Mouse (Mus musculus) G1E-ER4 (cell line): ENCODE data around the gene Synj2. TPM values are rescaled to one million over a fixed set of nuclear protein-coding genes. Genes with fewer than 3 reads are reported as not detected.

Experiments
- GATA1 ChIP-seq: IDR thresholded peaks from one replicate; pipeline ENCODE4 v1.8.0; 2012; ENCODE audit warnings: low read length, inconsistent platforms
- polyA plus RNA-seq: library from polyadenylated mRNA; stranded (reverse); fragments of >175 nt; gene quantifications from 2 replicates; pipeline ENCODE4 v1.2.3, GENCODE M21; 2012

The Synj2 gene
- polyA plus RNA-seq: not detected in 2 replicates

DNA sequence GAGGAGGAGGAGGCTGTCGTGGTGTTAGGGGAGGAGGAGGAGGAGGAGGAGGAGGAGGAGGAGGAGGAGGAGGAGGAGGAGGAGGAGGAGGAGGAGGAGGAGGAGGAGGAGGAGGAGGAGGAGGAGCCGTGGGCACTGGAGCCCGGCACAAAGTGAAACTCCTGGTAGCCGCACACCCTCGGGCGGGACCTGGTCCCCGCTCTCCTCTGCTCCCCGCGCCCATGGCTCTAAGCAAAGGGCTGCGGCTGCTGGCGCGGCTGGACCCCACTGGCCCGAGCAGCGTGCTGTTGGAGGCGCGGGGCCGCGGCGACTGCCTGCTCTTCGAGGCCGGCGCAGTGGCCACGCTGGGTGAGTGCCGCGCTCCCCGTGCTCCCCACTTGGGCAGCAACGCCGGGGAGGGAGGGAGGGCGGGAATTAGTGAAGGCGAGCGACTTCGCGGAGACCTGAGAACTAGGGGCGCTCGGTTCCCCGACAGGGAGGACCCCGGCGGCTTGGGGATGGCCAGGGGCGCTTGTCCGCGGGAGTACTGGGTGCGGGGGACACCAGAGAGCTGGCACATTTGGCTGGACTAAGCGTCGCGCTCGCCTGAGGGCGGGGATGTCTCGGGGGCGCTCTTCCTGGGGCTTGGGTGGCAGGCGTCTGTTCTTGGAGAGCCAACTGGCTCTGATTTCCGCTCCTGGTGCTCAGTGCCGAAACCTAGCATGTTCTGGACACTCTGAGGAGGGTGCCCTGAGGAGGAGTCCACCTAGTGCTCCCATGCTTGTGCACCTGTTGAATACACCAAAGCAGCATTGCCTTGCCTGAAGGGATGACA lies at the start of gene Synj2:
Gene Synj2, plus strand, starts transcription at position 51 of the 814 bp plus-strand sequence.
- TF ChIP-seq GATA1: no peak

GRCm38 (mm10) chr17:5891933-5892683 lies 49.0 kb upstream of the Synj2 start:
- TF ChIP-seq GATA1: no peak

- TF ChIP-seq GATA1: no peak
These were observed 48.0 kb upstream of the Synj2 start for GRCm38 (mm10) chr17:5893092-5893491.

- no peak for TF ChIP-seq GATA1
These were observed 47.4 kb upstream of the Synj2 start for GRCm38 (mm10) chr17:5893574-5894148.

DNA sequence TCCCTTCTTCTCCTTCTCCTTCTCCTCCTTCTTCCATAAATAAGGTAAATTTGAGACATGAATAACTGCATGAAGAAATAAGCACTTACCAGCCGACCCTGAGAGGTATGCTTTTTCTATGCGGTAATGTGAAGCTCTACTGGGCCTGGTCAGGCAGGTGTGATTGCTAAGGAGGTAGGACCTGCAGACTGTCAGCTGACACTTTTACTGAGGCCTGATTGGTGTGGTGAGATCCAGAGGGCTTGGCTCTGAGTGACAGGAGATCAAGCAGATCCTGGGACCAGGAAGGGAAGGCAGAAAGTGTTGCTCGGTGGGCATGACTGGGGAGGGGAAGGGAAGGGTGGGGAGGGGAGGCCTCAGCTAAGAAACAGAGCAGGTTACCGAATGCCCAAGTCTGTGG lies 45.0 kb upstream of the Synj2 start:
- no peak for TF ChIP-seq GATA1

DNA sequence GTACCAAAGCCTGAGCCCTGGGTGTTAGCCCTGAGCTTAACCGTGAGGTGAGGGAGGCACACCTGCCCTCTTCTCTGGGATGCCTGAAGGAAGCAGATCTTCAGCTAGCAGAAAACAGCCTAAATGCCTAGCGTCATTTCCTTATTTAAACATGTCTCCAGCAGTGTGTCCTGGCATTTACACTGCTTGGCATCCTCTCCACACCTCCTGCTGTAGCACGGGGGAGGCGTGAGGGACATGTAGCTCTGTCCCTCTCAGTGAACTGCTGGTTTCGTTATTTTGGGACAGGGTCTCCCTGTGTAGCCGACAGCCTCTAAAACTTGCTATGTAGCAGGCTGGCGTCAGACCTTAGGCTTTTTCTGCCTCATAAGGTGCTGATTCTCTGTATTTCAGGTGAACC lies 44.5 kb upstream of the Synj2 start:
- no peak for TF ChIP-seq GATA1

GRCm38 (mm10) chr17:5897326-5898200 lies 43.5 kb upstream of the Synj2 start:
- no peak for TF ChIP-seq GATA1

GRCm38 (mm10) chr17:5899251-5899650 lies 41.8 kb upstream of the Synj2 start:
- TF ChIP-seq GATA1: no peak

GRCm38 (mm10) chr17:5901381-5901780 lies 39.7 kb upstream of the Synj2 start:
- no peak for TF ChIP-seq GATA1

DNA sequence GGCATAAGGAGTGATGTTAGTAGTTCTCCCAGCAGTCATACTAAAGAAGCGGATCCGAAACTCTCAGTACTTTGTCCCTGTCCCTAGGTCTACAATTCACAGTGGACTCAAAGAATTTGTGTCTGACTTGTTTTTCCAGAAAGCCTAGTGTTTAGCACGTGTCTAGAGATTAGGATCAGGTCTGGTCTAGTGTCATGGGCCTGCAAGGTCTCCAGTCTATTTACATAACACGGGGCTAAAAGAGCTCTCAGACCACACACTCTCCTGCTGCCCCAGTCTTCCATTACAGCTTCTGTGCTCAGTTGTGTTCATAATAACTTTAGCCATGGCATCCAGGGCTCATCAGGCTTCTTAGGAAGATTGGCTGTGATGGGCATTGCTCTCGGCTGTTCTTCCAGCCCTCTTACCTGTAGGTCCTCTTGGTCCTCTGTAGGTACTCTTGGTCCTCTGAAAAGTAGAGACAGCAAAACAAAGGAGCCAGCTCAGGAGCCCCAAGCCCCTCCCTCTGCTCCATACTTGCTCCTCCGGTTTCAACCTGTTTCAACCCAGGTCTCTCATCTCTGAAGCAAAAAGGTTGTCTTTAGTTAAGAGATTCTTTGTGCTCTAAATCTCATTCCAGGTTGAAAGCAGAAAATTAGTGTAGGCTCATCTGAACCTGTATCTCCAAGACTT lies 37.3 kb upstream of the Synj2 start:
- no peak for TF ChIP-seq GATA1

DNA sequence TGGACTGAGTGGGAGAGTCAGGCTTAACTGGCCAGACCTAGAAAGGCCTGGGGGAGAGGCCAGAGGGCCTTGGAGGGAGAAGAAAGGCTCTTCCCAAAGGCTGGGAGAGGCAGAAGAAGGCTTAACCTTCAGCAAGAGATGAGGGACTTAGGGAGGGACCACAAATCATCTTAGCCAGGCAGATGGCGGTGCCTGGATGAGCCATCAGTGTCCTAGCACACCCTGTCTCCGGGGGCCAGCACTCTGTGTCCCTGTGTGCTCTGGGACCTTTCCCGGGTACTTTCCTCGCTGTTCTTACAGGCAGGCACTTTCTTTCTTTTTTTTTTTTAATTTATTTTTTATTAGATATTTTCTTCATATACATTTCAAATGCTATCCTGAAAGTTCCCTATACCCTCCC lies 31.4 kb upstream of the Synj2 start:
- no peak for TF ChIP-seq GATA1

GRCm38 (mm10) chr17:5911591-5911990 lies 29.5 kb upstream of the Synj2 start:
- TF ChIP-seq GATA1: no peak

DNA sequence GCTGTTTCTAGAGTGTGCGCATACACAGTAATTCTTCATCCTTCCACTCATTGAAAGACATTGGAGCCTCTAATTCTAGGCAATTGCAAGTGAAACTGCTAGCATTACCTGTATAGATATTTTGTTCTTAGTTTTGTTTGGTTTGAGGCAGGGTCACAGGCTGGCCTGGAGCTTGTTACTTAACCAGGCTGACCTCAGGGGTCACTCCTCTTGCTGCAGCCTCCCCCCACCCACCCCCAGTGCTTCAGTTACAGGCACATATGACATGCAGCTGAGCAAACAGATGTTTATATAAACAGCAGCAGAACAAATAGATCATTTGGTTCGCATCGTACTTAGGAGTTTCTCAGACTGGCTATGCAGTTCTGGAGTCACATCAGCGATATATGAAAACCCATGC lies 28.3 kb upstream of the Synj2 start:
- TF ChIP-seq GATA1: no peak

DNA sequence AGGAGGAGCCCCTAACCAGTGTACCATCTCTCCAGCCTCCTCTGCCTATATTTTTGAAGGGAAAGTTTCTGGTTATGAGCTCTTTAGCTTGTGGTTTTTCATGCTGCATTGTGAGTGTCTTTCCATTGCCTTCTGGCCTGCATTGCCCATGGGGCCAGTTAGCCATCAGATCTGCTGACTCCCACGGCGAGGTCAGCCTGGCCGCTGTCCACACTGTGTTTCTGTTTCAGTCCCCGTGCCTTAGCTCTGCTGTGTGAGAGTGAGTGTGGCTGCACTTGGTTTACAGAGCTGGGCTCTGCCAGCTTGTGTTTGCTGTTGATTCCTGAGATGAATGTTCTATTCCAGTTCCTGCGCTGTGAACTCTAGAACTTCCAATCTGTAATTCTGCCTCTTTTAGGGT lies 26.9 kb upstream of the Synj2 start:
- TF ChIP-seq GATA1: no peak

DNA sequence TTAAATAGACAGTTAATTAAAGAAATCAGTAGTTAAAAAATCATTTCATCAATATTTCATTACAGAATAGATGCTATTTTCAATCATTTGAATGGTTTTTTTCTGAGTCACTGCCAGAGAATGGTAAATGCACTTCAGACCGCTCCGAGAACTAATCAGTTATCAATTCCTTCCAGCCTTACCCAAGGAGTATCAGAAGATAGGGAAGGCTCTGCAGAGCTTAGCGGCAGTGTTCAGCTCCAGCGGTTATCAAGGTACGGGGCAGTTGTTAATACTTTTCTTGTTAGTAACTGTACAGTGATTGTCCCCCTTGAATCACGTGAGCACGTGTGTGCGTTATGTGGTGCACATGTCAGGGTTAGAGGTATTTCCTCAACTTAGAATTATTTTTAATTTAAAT lies 19.1 kb upstream of the Synj2 start:
- TF ChIP-seq GATA1: peak; percentile 73
